Mouse (Mus musculus): ENCODE measurements around the gene Actr6. TPM values are rescaled to one million over a fixed set of nuclear protein-coding genes. Genes with fewer than 3 reads are reported as not detected.
"Not testable (repeated sequence)": the region's sequence is repeated elsewhere in the genome, so short reads cannot be mapped to it uniquely, and the experiment has no call there.

Actr6 gene
- total and polyA plus RNA-seq, 2 experiments = 1.8 to 19.6 TPM

DNA sequence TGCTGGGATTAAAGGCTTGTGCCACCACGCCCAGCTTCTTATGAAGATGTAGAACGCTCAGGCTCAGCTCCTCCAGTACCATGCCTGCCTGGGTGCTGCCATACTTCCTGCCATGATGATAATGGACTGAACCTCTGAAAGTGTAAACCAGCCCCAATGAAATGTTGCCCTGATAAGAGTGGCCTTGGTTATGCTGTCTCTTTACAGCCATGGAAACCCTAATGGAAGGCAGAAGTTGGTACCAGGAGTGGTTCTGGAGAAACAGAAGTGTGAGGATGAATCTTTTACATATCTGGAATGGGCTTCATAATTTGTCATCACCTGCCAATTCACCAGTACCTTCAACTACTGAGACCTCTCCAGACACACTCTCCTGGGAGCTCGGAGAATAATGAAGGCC is 34.1 kb downstream of the Actr6 start:
- 97% methylated on average over 3 of the region's 3 CpGs for WGBS
- Histone ChIP-seq H3K4me3 (ENCODE audit: insufficient read depth, low read depth, low read length) (no peak overlapping the region), H3K27me3 (ENCODE audit: control insufficient read depth, insufficient read depth, low read length) (no peaks in the 10 kb centered on the region), H3K27ac (replicated peaks; ENCODE audit: insufficient read depth, low read depth, low read length) (no peak overlapping the region), H3K9ac (ENCODE audit: low read depth, low read length) (no peak overlapping the region), H3K4me1 (ENCODE audit: control insufficient read depth, insufficient read depth, low read length) (no peaks in the 10 kb centered on the region), H3K79me2 (ENCODE audit: control insufficient read depth, insufficient read depth, low read length) (no peaks in the 10 kb centered on the region), H3K36me3 (ENCODE audit: control insufficient read depth, insufficient read depth, low read length) (no peaks in the 10 kb centered on the region)
- no peak for TF ChIP-seq CTCF (IDR thresholded peaks at IDR 0.05; ENCODE audit: low read depth, low read length)
- no peak for TF ChIP-seq POLR2A (IDR thresholded peaks at IDR 0.05; ENCODE audit: extremely low read depth, insufficient read depth, low read length)
- DNase-seq (ENCODE audit: extremely low read depth, low read depth, low spot score) = no peak

DNA sequence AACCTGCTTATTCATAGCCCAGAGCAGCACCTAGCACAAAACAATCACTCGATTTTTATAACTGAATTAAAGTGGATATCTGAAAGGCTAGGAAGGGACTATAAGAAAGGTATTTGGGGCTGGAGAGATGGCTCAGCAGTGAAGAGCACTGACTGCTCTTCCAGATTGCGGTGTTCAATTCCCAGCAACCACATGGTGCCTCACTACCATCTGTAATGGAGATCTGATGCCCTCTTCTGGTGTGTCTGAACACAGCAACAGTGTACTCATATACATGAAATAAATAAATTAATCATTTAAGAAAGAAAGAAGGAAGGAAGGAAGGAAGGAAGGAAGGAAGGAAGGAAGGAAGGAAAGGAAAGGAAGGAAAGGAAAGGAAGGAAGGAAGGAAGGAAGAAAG is 35.8 kb downstream of the Actr6 start:
- peak; percentile 29 for DNase-seq (ENCODE audit: extremely low read depth, low read depth, low spot score)
- not testable (repeated sequence) for H3K4me1 ChIP-seq (ENCODE audit: control insufficient read depth, insufficient read depth, low read length); H3K36me3 ChIP-seq (ENCODE audit: control insufficient read depth, insufficient read depth, low read length); H3K4me3 ChIP-seq (ENCODE audit: insufficient read depth, low read depth, low read length); H3K27ac ChIP-seq (replicated peaks; ENCODE audit: insufficient read depth, low read depth, low read length); H3K79me2 ChIP-seq (ENCODE audit: control insufficient read depth, insufficient read depth, low read length); H3K27me3 ChIP-seq (ENCODE audit: control insufficient read depth, insufficient read depth, low read length); H3K9ac ChIP-seq (ENCODE audit: low read depth, low read length)
- TF ChIP-seq CTCF (IDR thresholded peaks at IDR 0.05; ENCODE audit: low read depth, low read length) = peak; percentile 19; the same call in 1 of the 2 replicates
- 78% methylated on average over 2 of the region's 2 CpGs for WGBS

DNA sequence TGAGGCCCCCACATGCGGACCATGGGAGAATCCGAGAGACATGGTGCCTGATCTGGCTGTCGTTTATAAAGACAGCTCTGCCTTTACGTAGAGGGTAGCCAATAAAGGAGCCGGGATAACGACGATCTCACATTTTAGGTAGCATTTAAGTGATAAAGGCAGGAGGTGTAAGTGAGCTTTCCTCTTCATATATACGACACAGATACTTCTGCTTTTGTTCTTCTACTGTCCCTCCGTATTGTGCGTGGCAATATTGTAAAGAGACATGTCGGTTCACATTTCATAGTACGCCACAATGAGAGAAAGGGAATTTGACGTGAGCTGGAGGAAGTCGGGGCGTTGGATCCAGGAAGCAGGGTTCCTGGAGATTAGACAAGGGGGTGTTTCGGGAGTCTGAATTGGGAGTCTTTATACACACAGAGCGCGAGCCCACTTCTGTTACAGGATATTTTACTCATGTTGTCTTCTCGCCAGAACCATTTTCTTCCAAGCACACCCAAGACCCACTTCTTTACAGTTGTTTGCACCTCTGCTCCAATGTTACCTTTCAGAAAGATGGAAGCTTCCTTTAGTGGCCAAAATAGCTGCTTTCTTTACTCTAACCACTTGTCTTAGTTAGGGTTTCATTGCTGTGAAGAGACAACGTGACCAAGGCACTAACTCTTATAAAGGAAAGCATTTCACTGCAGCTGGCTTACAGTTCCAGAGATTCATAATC is 36.7 kb downstream of the Actr6 start:
- peaks cover 8% of the 10 kb centered on the region; the same call in 1 of the 2 replicates for H3K36me3 ChIP-seq (ENCODE audit: control insufficient read depth, insufficient read depth, low read length)
- no peaks in the 10 kb centered on the region for H3K79me2 ChIP-seq (ENCODE audit: control insufficient read depth, insufficient read depth, low read length)
- no peak overlapping the region for H3K9ac ChIP-seq (ENCODE audit: low read depth, low read length)
- H3K27ac ChIP-seq (replicated peaks; ENCODE audit: insufficient read depth, low read depth, low read length) = no peak overlapping the region
- TF ChIP-seq CTCF (IDR thresholded peaks at IDR 0.05; ENCODE audit: low read depth, low read length) (no peak), POLR2A (IDR thresholded peaks at IDR 0.05; ENCODE audit: extremely low read depth, insufficient read depth, low read length) (no peak)
- no peak for DNase-seq (ENCODE audit: extremely low read depth, low read depth, low spot score)
- H3K4me1 ChIP-seq (ENCODE audit: control insufficient read depth, insufficient read depth, low read length) = no peaks in the 10 kb centered on the region
- WGBS = 77% methylated on average over 20 of the region's 20 CpGs
- no peak overlapping the region; the same call in 1 of the 2 replicates for H3K4me3 ChIP-seq (ENCODE audit: insufficient read depth, low read depth, low read length)
- H3K27me3 ChIP-seq (ENCODE audit: control insufficient read depth, insufficient read depth, low read length) = no peaks in the 10 kb centered on the region

DNA sequence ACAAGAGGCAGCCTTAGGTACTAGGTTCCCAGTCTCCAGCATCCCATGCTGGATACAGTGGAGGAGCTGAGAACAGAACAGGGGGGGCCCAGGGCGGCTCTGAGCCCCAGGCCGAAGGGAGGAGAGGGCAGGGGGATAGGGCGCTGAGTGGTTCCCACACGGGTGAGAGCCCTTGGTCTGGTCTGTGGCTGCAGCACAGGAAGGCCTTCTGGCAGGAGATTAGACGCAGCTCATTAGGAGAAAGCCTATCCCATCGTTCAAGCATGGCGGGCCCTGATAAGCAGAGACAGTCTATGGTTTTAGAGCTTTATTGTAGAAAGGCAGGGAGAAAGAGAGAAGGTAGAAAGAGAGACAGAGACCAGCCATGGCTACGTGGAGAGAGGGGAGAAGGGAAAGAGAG is 42.1 kb downstream of the Actr6 start:
- TF ChIP-seq CTCF (IDR thresholded peaks at IDR 0.05; ENCODE audit: low read depth, low read length) = no peak
- no peak for TF ChIP-seq POLR2A (IDR thresholded peaks at IDR 0.05; ENCODE audit: extremely low read depth, insufficient read depth, low read length)
- H3K4me3 ChIP-seq (ENCODE audit: insufficient read depth, low read depth, low read length) = no peak overlapping the region
- H3K4me1 ChIP-seq (ENCODE audit: control insufficient read depth, insufficient read depth, low read length) = no peaks in the 10 kb centered on the region
- H3K27ac ChIP-seq (replicated peaks; ENCODE audit: insufficient read depth, low read depth, low read length) = no peak overlapping the region
- peaks cover 10% of the 10 kb centered on the region; the same call in 1 of the 2 replicates for H3K79me2 ChIP-seq (ENCODE audit: control insufficient read depth, insufficient read depth, low read length)
- peaks cover 8% of the 10 kb centered on the region; the same call in 1 of the 2 replicates for H3K36me3 ChIP-seq (ENCODE audit: control insufficient read depth, insufficient read depth, low read length)
- DNase-seq (ENCODE audit: extremely low read depth, low read depth, low spot score) = no peak
- H3K9ac ChIP-seq (ENCODE audit: low read depth, low read length) = no peak overlapping the region
- no peaks in the 10 kb centered on the region for H3K27me3 ChIP-seq (ENCODE audit: control insufficient read depth, insufficient read depth, low read length)
- 78% methylated on average over 8 of the region's 8 CpGs for WGBS

DNA sequence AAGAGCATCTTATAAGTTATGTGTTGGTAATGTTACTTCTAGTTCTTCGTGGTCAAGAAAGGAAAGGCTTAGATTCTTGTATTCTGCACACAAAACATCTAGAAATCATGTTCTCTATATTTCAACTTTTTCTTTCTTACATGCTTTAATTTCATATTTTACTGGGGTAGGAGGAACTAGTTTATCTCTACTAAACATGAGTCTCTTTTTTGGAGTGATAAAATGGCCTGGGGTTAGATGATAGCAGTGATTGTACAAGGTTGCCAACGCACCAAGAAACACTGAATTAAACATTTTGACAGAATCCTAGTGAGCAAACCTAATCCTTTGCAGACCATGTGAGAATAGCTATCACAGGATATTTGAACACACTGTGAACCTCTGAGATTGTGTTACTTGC is 44.6 kb downstream of the Actr6 start:
- H3K4me1 ChIP-seq (ENCODE audit: control insufficient read depth, insufficient read depth, low read length) = peaks cover 6% of the 10 kb centered on the region
- TF ChIP-seq CTCF (IDR thresholded peaks at IDR 0.05; ENCODE audit: low read depth, low read length) (no peak), POLR2A (IDR thresholded peaks at IDR 0.05; ENCODE audit: extremely low read depth, insufficient read depth, low read length) (no peak)
- no peak overlapping the region for H3K9ac ChIP-seq (ENCODE audit: low read depth, low read length)
- WGBS = 75% methylated on average over 2 of the region's 2 CpGs
- H3K27me3 ChIP-seq (ENCODE audit: control insufficient read depth, insufficient read depth, low read length) = no peaks in the 10 kb centered on the region
- H3K79me2 ChIP-seq (ENCODE audit: control insufficient read depth, insufficient read depth, low read length) = peaks cover 29% of the 10 kb centered on the region
- no peak for DNase-seq (ENCODE audit: extremely low read depth, low read depth, low spot score)
- no peak overlapping the region for H3K4me3 ChIP-seq (ENCODE audit: insufficient read depth, low read depth, low read length)
- H3K27ac ChIP-seq (replicated peaks; ENCODE audit: insufficient read depth, low read depth, low read length) = no peak overlapping the region
- peaks cover 8% of the 10 kb centered on the region; the same call in 1 of the 2 replicates for H3K36me3 ChIP-seq (ENCODE audit: control insufficient read depth, insufficient read depth, low read length)

DNA sequence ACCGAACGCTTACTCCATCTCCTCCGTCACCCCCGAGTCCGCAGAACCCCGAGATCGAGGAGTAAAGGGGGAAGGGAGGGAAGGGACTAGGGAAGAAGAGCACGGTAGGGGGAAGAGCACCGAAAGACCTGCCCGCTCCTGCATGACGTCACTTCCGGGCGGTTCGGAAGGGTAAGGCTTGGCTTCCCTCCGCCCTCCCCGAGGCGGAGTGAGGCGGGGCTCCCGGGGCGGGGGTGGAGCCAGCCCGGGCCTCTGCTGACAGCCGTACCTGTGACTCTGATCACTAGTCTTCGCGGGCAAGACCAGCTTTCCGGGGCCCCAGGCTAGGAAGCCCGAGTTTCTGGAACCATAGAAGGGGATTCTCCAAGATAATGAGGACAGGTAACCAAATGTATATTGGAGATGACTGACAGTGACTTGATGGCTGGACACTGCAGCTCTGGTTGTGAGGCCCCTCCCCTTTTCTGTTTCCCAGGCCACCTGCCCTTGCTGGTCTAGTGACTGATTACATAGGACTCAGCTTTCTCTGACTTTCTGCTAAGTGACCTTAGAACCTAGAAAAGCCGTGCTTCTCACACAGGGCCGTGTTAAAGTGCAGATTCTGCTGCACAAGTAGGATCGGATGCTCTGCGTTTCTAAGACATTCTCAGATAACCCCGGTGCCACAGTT is 45.8 kb downstream of the Actr6 start, which contains the start of gene Scyl2:
TSS of gene Scyl2 (minus strand) at position 147 of the 670 bp plus-strand sequence.
- H3K79me2 ChIP-seq (ENCODE audit: control insufficient read depth, insufficient read depth, low read length) = peaks cover 32% of the 10 kb centered on the region
- H3K4me1 ChIP-seq (ENCODE audit: control insufficient read depth, insufficient read depth, low read length) = peaks cover 6% of the 10 kb centered on the region
- H3K4me3 ChIP-seq (ENCODE audit: insufficient read depth, low read depth, low read length) = peak within 1 kb of the TSS; percentile 94
- no peaks in the 10 kb centered on the region for H3K27me3 ChIP-seq (ENCODE audit: control insufficient read depth, insufficient read depth, low read length)
- under 1% methylated on average over 31 of the region's 31 CpGs for WGBS
- peak within 1 kb of the TSS; percentile 95 for H3K27ac ChIP-seq (replicated peaks; ENCODE audit: insufficient read depth, low read depth, low read length)
- H3K36me3 ChIP-seq (ENCODE audit: control insufficient read depth, insufficient read depth, low read length) = peaks cover 4% of the 10 kb centered on the region; the same call in 1 of the 2 replicates
- H3K9ac ChIP-seq (ENCODE audit: low read depth, low read length) = peak within 1 kb of the TSS; percentile 95
- peak; percentile 93 for DNase-seq (ENCODE audit: extremely low read depth, low read depth, low spot score)
- TF ChIP-seq CTCF (IDR thresholded peaks at IDR 0.05; ENCODE audit: low read depth, low read length) = no peak
- TF ChIP-seq POLR2A (IDR thresholded peaks at IDR 0.05; ENCODE audit: extremely low read depth, insufficient read depth, low read length) = peak; percentile 58; the same call in 1 of the 2 replicates

All from liver, adult 2 months (tissue).